Mouse (Mus musculus) spleen, postnatal 36 days (tissue): ENCODE results near the gene Nhsl1.

Experiments used
- DNase-seq, 2 experiments: peaks; one replicate each; pipeline ENCODE4 v3.0.0; 2022; ENCODE audit warnings: low spot score in 2 of 2, mixed read lengths in 1 of 2

Gene Nhsl1

GRCm38 (mm10) chr10:18484731-18485130 is 165.9 kb downstream of the Nhsl1 start:
- DNase-seq: no peak

- DNase-seq: no peak
These were observed 169.5 kb downstream of the Nhsl1 start for GRCm38 (mm10) chr10:18488239-18488803.

- no peak for DNase-seq
These were observed 171.2 kb downstream of the Nhsl1 start for GRCm38 (mm10) chr10:18489936-18490335.

- DNase-seq: no peak
These were observed 173.2 kb downstream of the Nhsl1 start for GRCm38 (mm10) chr10:18491952-18492351.

- DNase-seq: no peak
These were observed 174.5 kb downstream of the Nhsl1 start for GRCm38 (mm10) chr10:18493010-18493894.

GRCm38 (mm10) chr10:18494249-18494648 is 175.5 kb downstream of the Nhsl1 start:
- no peak for DNase-seq

- DNase-seq: no peak
These were observed 178.3 kb downstream of the Nhsl1 start for GRCm38 (mm10) chr10:18497066-18497465.

GRCm38 (mm10) chr10:18501997-18502396 is 183.2 kb downstream of the Nhsl1 start:
- no peak for DNase-seq

- no peak for DNase-seq
These were observed 186.9 kb downstream of the Nhsl1 start for GRCm38 (mm10) chr10:18505690-18506089.

- no peak for DNase-seq
These were observed 187.7 kb downstream of the Nhsl1 start for GRCm38 (mm10) chr10:18506501-18506946.

GRCm38 (mm10) chr10:18507869-18508473 is 189.2 kb downstream of the Nhsl1 start:
- no peak for DNase-seq

GRCm38 (mm10) chr10:18508586-18508985 is 189.8 kb downstream of the Nhsl1 start:
- DNase-seq: no peak

GRCm38 (mm10) chr10:18510663-18511062 is 191.9 kb downstream of the Nhsl1 start:
- DNase-seq: no peak

GRCm38 (mm10) chr10:18511496-18511895 is 192.7 kb downstream of the Nhsl1 start:
- DNase-seq: no peak

- no peak for DNase-seq
These were observed 203.8 kb downstream of the Nhsl1 start for GRCm38 (mm10) chr10:18522556-18522955.

GRCm38 (mm10) chr10:18525311-18525710 is 206.5 kb downstream of the Nhsl1 start:
- no peak for DNase-seq

- no peak for DNase-seq
These were observed 206.9 kb downstream of the Nhsl1 start for GRCm38 (mm10) chr10:18525726-18526125.

GRCm38 (mm10) chr10:18526184-18526850 is 207.5 kb downstream of the Nhsl1 start:
- DNase-seq: no peak

- DNase-seq: no peak
These were observed 208.3 kb downstream of the Nhsl1 start for GRCm38 (mm10) chr10:18526851-18527675.

- DNase-seq: no peak
These were observed 209.0 kb downstream of the Nhsl1 start for GRCm38 (mm10) chr10:18527766-18528165.

- no peak for DNase-seq
These were observed 209.7 kb downstream of the Nhsl1 start for GRCm38 (mm10) chr10:18528475-18528874.
